Mouse (Mus musculus) myocyte (in vitro differentiated cells): ENCODE results near the gene Sumo1.

ENCODE experiments used
- CEBPB ChIP-seq: IDR thresholded peaks from 2 replicates; pipeline ENCODE4 v1.6.1; 2011; ENCODE audit warnings: mild to moderate bottlenecking, moderate library complexity; ENCODE audit not compliant: poor library complexity, insufficient read depth, severe bottlenecking
- E2F4 ChIP-seq: IDR thresholded peaks from one replicate; pipeline ENCODE4 v1.6.1; 2011; ENCODE audit warnings: mild to moderate bottlenecking, control low read depth, moderate library complexity; ENCODE audit not compliant: insufficient read depth
- MYOD1 ChIP-seq, 3 experiments: IDR thresholded peaks; one replicate each; pipeline ENCODE4 v1.6.1; 2011; ENCODE audit warnings: control low read depth in 2 of 3, low read depth in 2 of 3, mild to moderate bottlenecking in 2 of 3, moderate library complexity in 1 of 3; ENCODE audit not compliant: insufficient read length in 2 of 3, control insufficient read depth in 1 of 3
- USF1 ChIP-seq: IDR thresholded peaks from one replicate; pipeline ENCODE4 v1.6.1; 2011; ENCODE audit warnings: low read depth, mild to moderate bottlenecking, control low read depth, moderate library complexity

DNA sequence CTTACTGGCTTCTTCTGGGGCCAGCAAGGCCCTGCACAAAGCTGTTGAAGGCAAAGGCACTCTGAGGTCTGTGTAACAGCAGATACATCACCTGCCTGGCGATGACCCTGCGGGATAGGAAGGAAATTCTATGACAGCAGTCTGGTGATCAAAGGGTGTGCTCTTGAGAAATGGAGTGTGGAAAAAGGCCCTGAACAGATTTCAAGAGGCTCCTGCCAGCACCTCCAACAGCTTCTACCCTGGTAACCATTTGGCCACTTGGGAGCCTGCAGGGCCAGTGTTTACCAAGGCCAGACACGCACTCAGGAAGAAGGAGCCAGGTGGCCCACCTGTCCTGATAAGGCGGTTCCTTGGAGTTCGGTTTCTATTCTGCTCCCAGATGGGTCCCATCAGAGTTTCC is 91.3 kb downstream of the Sumo1 start:
- TF ChIP-seq E2F4 (no peak), CEBPB (no peak), MYOD1 (IDR thresholded peaks at IDR 0.05; ENCODE audit: control insufficient read depth in 1 of 3, insufficient read length in 2 of 3, low read depth in 2 of 3) (no peak), USF1 (no peak)
